Mouse (Mus musculus) embryonic fibroblast, embryonic 13.5 days (primary cell): ENCODE results near the gene Itga3.

Experiments
- CTCF ChIP-seq: IDR thresholded peaks from 2 replicates; pipeline ENCODE4 v1.5.1; 2011; ENCODE audit warnings: mild to moderate bottlenecking, control low read depth, low read length, moderate library complexity, borderline replicate concordance; ENCODE audit not compliant: insufficient read depth
- POLR2A ChIP-seq: IDR thresholded peaks from 2 replicates; pipeline ENCODE4 v1.6.1; 2011; ENCODE audit warnings: low read depth, mild to moderate bottlenecking, control low read depth, low read length, moderate library complexity

DNA sequence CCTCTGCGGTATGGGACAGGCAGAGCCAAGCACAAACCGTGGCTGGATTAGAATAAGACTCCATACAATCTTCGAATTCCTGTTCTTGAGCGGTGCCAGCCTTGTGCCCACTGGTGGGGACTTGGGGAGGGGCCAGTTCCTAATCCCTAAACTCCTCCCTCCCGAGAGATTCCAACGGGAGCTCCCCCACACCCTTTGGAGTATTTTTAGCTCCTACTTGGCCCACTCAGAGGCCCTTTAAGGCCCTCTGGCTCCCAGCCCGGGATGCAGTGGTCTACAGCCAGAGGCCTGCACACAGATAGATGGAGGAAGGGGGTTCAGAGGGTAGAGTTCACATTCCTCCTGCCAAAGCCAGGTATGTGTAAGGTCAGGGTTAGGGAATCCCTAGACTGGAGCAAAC lies 5.3 kb downstream of the Itga3 start:
- TF ChIP-seq CTCF (no peak), POLR2A (no peak)
